Mouse (Mus musculus): ENCODE data around the gene Ugt1a9.
"Not testable (repeated sequence)": the region's sequence is repeated elsewhere in the genome, so short reads cannot be mapped to it uniquely, and the experiment has no call there.

Ugt1a9 gene

DNA sequence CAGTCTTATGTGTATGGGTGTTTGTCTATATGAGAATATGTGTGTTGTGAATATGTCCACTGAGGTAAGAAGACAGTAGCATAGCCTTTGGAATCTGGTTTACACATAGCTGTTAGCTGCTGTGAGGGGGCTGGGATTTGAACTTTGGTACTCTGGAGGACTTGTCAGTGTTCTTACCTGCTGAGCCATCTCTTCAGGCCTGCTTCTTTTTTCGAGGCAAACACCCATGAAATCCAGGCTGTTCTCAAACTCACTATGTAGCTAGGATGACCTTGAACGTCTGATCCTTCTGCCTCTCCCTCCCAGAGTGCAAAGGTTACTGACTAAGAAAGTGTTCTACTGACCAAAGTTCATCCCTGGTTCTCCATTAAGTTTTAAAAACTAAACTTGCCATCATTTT lies 35.1 kb downstream of the Ugt1a9 start:
- DNase-seq (ENCODE audit: extremely low read depth, low read depth): no peak

DNA sequence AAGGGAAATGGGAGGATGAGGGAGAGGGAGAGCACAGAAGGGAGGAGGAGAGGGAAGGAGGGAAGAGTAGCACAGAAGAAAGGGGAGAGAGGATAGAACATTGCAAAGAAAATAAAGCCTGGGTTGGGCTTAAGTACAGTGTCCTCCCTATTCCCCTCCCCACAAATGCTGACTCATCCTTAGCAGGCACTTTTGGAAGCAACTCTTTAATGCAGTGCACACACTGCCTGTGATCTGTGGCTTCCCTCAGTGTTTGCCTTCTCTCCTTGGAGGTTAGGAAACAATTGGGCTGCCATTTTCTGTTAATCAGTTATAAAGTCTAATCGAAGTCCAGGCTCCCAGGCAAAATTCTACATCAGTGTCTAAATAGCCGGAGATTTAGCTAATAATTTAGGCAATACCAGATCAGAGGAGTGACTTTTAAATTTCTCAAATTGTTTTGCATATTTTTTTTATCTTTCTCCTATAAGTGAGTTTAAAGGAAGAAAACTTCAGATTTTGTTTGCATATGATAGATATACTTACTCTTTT lies 38.5 kb downstream of the Ugt1a9 start:
- DNase-seq (ENCODE audit: extremely low read depth, low read depth): not testable (repeated sequence)

DNA sequence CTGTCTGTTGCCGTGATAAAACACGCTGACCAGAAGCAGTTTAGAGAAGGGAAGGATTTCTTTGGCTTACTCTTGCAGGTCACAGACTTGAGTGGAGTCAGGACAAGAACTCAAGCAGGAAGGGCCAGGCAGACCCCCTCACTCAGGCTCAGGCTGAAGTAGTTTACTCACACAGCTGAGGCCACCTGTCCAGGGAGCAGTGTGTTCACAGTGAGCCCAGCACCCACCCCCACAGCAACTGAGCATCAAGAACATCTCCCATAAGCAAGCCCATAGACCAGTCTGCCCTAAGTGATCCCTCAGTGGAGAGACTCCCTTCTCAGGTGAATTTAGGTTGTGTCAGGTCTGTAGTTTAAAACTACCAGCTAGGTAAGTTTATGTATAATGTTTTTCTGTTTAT lies 39.0 kb downstream of the Ugt1a9 start:
- DNase-seq (ENCODE audit: extremely low read depth, low read depth): not testable (repeated sequence)

DNA sequence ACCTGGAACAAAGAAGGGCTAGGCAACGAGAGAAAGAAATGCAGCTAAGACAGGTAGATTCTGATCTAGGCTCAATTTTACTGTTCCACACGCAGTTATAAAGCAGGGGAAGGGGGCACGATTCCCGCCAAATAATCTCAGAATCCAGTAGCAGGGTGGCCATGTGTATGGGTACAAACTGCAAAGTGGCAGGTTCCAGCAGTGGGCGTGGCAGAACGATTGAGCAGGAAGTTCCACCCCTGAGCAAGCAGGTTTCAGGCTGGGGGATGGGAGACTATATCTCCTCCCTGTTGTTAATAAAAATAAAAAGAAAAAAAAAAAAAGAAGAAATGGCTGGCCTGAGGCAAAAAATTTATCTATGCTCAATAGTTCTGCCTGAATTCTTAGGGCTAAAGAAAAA lies 42.2 kb downstream of the Ugt1a9 start:
- DNase-seq (ENCODE audit: extremely low read depth, low read depth): not testable (repeated sequence)

DNA sequence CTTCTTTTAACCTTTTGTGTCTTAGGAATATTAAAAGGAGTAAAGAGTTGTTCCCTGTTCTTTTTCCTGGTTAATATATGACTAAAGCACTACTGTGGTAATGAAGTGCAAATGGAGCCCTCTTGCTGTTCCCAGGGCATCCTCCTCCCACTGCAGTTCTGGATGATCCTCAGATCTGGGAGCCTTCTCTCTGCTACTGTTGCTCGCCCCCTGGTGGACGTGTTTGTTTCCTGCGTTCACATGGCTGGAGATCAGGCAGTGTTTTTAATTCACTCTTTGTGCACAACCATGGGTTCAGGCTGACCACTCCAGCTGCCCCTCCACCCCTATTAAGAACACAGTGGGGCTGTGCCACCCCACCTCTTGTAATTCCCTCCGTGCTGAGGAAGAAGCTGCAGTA lies 50.0 kb downstream of the Ugt1a9 start:
- not testable (repeated sequence) for DNase-seq (ENCODE audit: extremely low read depth, low read depth)

DNA sequence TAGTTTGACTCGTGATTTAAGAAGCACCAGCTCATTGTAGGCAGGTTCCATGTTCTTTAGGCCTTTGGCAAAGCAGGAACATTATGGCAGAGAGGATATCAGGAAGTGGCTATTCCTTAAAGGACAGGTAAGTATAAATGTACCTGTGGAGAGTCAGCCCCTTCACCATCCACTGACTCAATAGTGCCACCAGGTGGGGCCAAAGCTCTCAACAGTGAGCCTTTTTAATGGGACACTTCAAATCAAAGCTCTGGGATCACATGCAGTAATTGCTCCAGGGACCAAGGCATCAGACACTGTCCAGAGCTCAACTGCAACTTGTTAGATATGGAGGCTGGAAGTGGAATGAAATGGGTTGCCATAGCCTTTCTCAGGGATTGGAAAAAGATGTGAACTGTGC lies 50.9 kb downstream of the Ugt1a9 start:
- not testable (repeated sequence) for DNase-seq (ENCODE audit: extremely low read depth, low read depth)

DNA sequence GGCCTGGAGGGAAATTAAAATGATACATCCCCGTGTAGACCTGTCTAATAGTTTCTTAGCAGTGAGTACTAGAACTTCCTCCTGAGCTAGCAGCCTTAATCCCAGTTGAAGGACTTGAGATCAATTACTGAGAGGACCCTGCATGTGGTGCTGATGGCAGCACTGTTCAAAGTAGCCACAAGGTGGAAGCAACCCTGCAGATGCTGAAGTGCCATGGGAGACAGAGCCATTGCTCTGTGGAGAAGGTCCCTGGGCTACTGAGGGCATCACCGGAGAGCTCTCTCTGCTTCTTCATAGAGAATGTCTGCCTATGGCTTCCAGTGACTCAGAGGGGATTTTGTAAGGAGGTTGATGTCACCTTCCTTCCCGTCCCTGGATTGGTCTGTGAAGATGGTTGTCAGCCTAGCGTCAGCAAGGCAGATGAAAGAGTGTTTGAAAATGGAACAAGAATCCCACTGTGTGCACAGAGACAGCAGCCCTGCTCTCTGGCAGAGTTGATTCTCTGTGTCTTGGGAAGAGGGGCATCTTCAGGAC lies 55.3 kb downstream of the Ugt1a9 start:
- not testable (repeated sequence) for DNase-seq (ENCODE audit: extremely low read depth, low read depth)

DNA sequence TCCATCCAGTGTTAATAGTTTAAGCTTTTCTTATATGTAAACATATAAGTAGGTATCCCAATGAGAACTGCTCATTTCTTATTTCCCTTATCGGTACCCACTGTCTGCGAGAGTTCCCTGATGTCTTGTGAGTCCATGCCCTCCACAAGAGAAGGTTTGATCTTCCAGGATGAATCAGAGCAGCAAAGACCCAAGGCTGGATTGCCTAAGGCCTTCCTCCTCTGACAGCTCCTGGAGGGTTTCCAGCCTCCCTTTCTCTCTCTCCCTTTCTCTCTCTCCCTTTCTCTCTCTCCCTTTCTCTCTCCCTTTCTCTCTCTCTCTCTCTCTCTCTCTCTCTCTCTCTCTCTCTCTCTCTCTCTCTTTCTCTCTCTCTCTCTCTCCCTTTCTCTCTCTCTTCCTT lies 58.5 kb downstream of the Ugt1a9 start:
- DNase-seq (ENCODE audit: extremely low read depth, low read depth): not testable (repeated sequence)

DNA sequence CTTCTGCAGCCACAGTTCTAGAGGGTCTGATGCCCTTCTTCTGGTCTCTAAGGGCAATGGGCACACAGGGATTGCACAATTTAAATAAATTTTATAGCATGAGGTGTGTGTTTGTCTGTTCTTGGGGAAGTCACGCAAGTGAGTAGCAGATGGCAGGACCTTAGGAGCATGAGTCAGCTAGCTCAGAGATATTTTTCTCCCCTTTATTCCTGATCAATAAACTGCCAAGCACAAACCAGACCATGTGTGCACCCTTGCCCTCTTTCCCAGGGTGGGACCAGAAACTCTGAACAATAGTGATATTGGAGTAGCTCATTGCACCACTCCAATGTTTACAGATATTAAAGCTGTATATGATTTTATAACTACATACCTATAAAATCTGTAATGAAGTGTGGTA lies 59.6 kb downstream of the Ugt1a9 start:
- DNase-seq (ENCODE audit: extremely low read depth, low read depth): not testable (repeated sequence)

DNA sequence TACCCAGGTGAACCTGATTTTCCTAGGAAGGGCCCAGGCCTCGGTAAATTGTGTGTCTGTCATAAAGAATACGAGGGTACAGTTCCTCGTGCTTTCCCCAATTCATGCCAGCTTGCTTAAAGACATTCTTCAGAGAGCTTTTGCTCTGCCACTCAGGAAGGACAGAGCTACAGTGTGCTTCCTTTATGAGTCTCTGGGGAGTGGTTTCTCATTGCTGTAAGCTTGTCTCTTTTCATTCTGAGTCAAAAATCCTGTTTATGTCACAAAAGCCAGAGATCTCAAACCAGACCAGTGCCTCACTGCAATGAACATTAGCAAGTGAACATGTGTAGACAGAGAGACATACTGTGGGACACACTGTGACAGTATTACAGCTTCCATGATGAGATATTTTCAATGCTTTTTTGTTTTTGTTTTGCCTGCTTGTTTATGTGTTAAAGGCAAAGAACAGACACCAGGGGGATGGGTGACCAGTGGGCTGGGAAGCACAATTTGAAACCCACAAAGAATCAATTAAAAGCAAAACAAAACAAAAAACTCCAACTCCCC lies 63.4 kb downstream of the Ugt1a9 start:
- no peak for DNase-seq (ENCODE audit: extremely low read depth, low read depth)

DNA sequence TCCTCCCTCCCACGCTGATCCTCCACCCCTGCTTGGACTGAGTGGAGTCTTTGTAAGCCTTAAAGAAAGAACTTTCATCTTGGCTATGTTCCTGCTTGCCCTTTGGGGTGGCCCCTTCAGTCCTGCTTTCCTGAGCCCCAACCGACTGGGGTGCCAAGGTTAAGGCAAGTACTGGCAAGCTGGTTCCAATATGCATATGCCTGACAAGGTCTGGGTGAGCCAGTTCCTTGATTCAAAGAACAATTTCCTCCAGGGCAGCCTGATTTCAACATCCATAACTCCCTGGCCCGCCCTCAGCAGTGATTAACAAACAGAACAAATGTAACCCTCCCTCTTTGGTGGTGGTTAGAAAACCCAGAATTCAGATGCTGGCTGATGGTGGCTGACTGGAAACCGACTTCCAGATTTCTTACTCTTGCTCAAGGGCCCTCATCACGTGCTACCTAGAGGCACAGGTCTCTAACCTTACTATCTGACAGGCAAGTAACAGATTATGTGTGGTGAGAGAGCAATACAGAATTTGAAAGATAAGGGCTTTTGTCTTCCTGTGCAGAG lies 63.9 kb downstream of the Ugt1a9 start, which contains the start of gene Ugt1a6a:
TSS of gene Ugt1a6a (plus strand) at position 353 of the 555 bp plus-strand sequence.
- DNase-seq (ENCODE audit: extremely low read depth, low read depth): not testable (repeated sequence)

DNA sequence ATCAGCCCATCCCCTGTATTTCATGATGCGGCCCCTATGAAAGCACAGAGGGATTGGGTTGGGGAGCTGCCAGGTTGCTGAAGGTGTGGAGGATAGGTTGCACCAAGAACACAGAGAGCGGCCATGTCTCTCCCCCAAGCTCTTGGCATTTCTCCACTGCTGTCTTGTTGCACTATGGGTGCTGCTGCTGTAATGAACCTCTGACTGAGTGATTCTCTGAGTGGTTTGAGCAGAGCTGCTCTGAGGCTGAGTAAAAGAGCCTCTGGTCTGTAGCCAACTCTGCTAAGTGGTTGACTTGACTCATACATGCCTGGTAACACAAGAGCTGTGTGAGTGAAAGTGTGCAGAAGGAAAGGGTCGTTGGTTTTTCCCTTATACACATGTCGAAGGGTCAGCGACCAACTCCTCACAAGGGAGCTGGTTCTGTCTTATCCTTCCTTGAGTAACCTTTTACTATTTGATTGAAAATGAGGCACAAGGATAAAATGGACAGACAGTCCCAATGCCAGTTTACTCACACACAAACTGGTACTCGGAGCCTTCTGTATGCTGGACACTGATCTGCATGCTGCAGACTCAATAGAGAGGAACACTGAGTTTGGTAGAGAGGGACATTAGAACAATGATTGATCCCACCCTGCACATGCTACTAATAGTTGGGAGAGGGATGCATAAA lies 64.8 kb downstream of the Ugt1a9 start:
- DNase-seq (ENCODE audit: extremely low read depth, low read depth): not testable (repeated sequence)

DNA sequence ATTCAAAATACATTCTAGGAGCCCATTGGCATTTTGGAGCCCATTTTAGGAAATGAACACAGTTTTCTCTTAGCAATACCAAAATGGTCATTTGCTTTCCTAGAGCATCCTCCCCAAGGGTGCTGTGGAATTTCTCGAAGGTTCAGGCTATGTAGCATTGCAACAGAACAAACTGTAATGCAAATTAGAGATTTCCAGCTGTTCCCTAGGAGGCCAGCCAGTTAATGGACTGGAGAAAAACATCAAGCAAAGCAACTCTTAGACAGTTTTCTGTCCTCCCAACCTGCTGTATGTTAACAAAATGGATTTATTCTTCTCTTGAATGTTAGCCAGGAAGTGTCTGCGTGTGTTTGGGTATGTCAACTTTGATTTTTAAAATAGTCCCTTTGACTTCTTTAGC lies 66.0 kb downstream of the Ugt1a9 start:
- DNase-seq (ENCODE audit: extremely low read depth, low read depth): no peak

DNA sequence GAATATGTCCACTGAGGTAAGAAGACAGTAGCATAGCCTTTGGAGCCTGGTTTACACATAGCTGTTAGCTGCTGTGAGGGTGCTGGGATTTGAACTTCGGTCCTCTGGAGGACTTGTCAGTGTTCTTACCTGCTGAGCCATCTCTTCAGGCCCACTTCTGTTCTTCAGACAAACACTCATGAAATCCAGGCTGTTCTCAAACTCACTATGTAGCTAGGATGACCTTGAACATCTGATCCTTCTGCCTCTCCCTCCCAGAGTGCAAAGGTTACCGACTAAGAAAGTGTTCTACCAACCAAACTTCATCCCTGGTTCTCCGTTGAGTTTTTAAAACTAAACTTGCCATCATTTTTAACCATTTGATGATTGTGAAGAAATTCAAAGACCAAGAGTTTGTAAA lies 66.7 kb downstream of the Ugt1a9 start:
- no peak for DNase-seq (ENCODE audit: extremely low read depth, low read depth)

DNA sequence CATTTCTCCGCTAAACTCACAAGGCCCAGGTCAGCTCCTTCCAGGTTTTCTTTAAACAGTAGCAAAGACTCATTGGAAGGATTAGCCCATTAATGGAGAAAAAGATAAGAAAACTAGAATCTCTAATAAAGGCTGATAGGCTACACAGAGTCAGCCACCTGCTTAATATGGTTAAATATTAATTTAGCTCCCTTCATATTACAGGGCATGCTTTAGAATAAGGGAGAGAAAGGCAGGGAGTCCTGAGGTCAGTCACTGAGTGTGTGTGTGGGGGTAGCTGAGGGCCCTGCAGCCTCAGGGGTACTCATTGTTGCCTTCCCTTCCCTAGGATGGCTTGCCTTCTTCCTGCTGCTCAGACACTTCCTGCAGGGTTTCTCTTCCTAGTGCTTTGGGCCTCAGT lies 67.5 kb downstream of the Ugt1a9 start:
- DNase-seq (ENCODE audit: extremely low read depth, low read depth): no peak

DNA sequence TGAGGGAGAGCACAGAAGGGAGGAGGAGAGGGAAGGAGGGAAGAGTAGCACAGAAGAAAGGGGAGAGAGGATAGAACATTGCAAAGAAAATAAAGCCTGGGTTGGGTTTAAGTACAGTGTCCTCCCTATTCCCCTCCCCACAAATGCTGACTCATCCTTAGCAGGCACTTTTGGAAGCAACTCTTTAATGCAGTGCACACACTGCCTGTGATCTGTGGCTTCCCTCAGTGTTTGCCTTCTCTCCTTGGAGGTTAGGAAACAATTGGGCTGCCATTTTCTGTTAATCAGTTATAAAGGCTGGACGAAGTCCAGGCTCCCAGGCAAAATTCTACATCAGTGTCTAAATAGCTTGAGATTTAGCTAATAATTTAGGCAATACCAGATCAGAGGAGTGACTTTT lies 69.9 kb downstream of the Ugt1a9 start:
- not testable (repeated sequence) for DNase-seq (ENCODE audit: extremely low read depth, low read depth)

DNA sequence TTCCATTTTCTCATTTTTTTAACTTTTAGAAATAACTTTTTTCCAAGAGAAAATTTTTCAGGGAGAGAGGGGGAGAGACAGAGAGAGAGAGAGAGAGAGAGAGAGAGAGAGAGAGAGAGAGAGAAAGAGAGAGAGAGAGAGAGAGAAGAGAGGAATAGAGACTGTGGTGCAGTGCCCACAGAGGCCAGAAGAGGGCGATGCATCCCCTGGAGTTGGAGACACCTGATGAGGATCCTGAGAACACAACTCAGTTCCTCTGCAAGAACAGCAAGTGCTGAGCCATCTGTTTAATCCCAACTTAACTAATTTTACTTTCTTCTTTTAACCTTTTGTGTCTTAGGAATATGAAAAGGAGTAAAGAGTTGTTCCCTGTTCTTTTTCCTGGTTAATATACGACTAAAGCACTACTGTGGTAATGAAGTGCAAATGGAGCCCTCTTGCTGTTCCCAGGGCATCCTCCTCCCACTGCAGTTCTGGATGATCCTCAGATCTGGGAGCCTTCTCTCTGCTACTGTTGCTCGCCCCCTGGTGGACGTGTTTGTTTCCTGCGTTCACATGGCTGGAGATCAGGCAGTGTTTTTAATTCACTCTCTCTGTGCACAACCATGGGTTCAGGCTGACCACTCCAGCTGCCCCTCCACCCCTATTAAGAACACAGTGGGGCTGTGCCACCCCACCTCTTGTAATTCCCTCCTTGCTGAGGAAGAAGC lies 73.5 kb downstream of the Ugt1a9 start:
- not testable (repeated sequence) for DNase-seq (ENCODE audit: extremely low read depth, low read depth)

DNA sequence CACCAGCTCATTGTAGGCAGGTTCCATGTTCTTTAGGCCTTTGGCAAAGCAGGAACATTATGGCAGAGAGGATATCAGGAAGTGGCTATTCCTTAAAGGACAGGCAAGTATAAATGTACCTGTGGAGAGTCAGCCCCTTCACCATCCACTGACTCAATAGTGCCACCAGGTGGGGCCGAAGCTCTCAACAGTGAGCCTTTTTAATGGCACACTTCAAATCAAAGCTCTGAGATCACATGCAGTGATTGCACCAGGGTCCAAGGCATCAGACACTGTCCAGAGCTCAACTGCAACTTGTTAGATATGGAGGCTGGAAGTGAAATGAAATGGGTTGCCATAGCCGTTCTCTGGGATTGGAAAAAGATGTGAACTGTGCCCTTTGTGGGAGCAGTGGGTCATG lies 74.7 kb downstream of the Ugt1a9 start:
- DNase-seq (ENCODE audit: extremely low read depth, low read depth): not testable (repeated sequence)

DNA sequence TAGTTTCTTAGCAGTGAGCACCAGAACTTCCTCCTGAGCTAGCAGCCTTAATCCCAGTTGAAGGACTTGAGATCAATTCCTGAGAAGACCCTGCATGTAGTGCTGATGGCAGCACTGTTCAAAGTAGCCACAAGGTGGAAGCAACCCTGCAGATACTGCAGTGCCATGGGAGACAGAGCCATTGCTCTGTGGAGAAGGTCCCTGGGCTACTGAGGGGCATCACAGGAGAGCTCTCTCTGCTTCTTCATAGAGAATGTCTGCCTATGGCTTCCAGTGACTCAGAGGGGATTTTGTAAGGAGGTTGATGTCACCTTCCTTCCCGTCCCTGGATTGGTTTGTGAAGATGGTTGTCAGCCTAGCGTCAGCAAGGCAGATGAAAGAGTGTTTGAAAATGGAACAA lies 79.5 kb downstream of the Ugt1a9 start:
- DNase-seq (ENCODE audit: extremely low read depth, low read depth): not testable (repeated sequence)

DNA sequence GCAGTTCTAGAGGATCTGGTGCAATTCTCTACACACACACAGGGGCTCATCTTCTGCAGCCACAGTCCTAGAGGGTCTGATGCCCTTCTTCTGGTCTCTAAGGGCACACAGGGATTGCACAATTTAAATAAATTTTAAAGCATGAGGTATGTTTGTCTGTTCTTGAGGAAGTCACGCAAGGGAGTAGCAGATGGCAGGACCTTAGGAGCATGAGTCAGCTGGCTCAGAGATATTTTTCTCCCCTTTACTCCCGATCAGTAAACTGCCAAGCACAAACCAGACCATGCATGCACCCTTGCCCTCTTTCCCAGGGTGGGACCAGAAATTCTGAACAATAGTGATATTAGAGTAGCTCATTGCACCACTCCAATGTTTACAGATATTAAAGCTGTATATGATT lies 87.8 kb downstream of the Ugt1a9 start:
- no peak for DNase-seq (ENCODE audit: extremely low read depth, low read depth)

DNA sequence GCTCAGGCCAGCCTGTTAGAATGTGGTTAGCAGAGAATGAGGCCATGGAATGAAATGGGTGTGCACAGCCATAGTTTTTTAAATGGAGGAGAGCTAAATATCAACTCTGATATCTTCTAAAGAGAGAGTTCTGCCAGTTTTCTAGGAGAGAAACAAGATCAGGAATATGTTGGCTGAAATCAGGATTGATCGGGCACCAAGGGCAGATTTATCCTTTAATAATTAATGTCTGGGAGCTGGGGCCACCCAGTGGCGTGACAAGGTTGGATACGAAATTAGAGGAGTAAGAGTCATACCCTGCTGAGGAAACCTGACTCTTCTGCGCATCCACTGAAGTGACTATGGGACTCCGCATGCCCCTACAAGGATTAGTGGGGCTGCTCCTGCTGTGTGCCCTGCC lies 95.1 kb downstream of the Ugt1a9 start, which contains the start of gene Ugt1a5:
TSS of gene Ugt1a5 (plus strand) at position 302 of the 400 bp plus-strand sequence.
- no peak for DNase-seq (ENCODE audit: extremely low read depth, low read depth)

DNA sequence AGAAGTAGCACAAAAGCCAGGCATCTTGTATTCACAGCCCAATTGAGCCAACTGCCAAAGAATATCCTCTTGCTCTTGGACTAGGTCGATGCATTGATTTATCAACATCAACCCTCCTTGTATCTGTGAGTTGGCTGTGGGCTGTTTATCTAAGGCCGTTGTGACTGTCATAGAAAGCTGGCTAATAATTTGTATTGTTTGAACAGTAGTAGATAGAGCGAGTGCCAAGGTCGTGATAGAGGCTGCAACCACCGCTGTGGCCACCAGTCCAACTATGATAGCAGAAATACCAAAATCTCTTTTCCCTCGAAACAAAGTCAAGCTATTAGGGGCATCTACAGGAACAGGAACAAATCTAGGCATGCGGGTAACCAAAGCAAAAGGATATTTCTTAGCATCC lies 101.6 kb downstream of the Ugt1a9 start:
- not testable (repeated sequence) for DNase-seq (ENCODE audit: extremely low read depth, low read depth)
